10 mouse cellular contexts compared by ENCODE assay signal in the genomic region with DNA sequence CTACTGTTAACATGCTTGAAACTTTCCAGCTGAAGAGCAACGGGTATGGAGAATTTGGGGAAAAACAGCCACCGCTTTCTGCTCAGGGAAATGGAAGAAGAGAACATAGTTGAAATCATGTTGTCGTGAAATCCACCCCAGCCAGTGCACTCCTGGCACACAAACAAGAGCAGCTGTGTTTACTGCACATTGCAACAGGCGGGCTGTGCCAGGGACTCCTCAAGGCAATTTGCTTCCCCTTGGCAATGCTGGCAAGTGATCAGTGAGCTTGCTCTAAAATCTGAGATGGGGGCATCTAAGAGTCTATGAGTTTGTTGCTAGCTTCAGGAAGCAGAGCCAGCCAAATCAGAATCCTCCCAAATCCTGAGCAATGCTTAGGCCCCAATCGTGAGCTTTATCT. TPM values are rescaled to one million over a fixed set of nuclear protein-coding genes. Genes with fewer than 3 reads are reported as not detected.
DNase-seq lines count a peak whose midpoint lies in the region; ATAC-seq and TF ChIP-seq lines count a peak whose summit lies in the region.
"Had no signal": no experiment of that assay in that cellular context is flagged by ENCODE, and none has a peak within 500 bp of the region (broad histone marks: within the 10 kb centered on the region; RNA-seq: fewer than 3 reads in every experiment).

No protein-coding gene starts in this region.

- no peak overlapping the region for H3K4me2 ChIP-seq in liver, postnatal 0 days (ENCODE audit: low read depth, low read length)
- H3K4me2 ChIP-seq: liver, embryonic 13.5 days had no signal

- intact Hi-C loops in left cerebral cortex, postnatal 25 days (cut with DNase I): no loop called here

- no peak overlapping the region for H3K4me3 ChIP-seq in liver, adult 2 months (ENCODE audit: insufficient read depth, low read depth, low read length)
- no peak overlapping the region for H3K4me3 ChIP-seq in liver, postnatal 0 days (ENCODE audit: low read depth, low read length)
- H3K4me3 ChIP-seq: liver, embryonic 13.5 days had no signal

- H3K27me3 ChIP-seq in liver, adult 2 months (ENCODE audit: control insufficient read depth, insufficient read depth, low read length): no peaks in the 10 kb centered on the region
- no peaks in the 10 kb centered on the region for H3K27me3 ChIP-seq in liver, postnatal 0 days (ENCODE audit: insufficient read depth, low read length)
- H3K27me3 ChIP-seq: liver, embryonic 13.5 days had no signal

- 48% methylated on average over 5 of the region's 5 CpGs for WGBS in liver, adult 2 months
- 72% methylated on average over 5 of the region's 5 CpGs for WGBS in liver, postnatal 0 days (ENCODE audit: insufficient replicate concordance)

- H3K9ac ChIP-seq in liver, adult 2 months (ENCODE audit: low read depth, low read length): no peak overlapping the region
- H3K9ac ChIP-seq in liver, postnatal 0 days (replicated peaks): no peak overlapping the region
- H3K9ac ChIP-seq: liver, embryonic 13.5 days had no signal

- H3K36me3 ChIP-seq in liver, adult 2 months (ENCODE audit: control insufficient read depth, insufficient read depth, low read length): no peaks in the 10 kb centered on the region
- H3K36me3 ChIP-seq in liver, postnatal 0 days (replicated peaks; ENCODE audit: insufficient read depth, low read length): no peaks in the 10 kb centered on the region
- H3K36me3 ChIP-seq: liver, embryonic 13.5 days had no signal

- no peak for ATAC-seq in liver, postnatal 0 days

- TF ChIP-seq CTCF in liver, adult 2 months (IDR thresholded peaks at IDR 0.05; ENCODE audit: low read depth, low read length): no peak
- no peak for TF ChIP-seq CTCF in liver, postnatal 0 days (IDR thresholded peaks at IDR 0.05; ENCODE audit: low read depth)

- H3K4me1 ChIP-seq in liver, adult 2 months (ENCODE audit: control insufficient read depth, insufficient read depth, low read length): no peaks in the 10 kb centered on the region
- H3K4me1 ChIP-seq in liver, postnatal 0 days (ENCODE audit: insufficient read depth): no peaks in the 10 kb centered on the region

- no peaks in the 10 kb centered on the region for H3K79me2 ChIP-seq in liver, adult 2 months (ENCODE audit: control insufficient read depth, insufficient read depth, low read length)

- DNase-seq in liver, adult 2 months (ENCODE audit: extremely low read depth, low read depth, low spot score): peak; percentile 44
- DNase-seq in liver, postnatal 0 days: no peak
- DNase-seq in layer of hippocampus, adult 18-20 months (ENCODE audit: low spot score in 2 of 2): peak; percentile 58 to 74
- peak; percentile 22 to 37 for DNase-seq in left cerebral cortex, postnatal 25 days (ENCODE audit: low spot score in 2 of 2)
- peak; percentile 23 for DNase-seq in right cerebral cortex, postnatal 14 days
- no peak for DNase-seq in retina, embryonic 14.5 days (ENCODE audit: low spot score)
- no peak for DNase-seq in urinary bladder, postnatal 4 days (ENCODE audit: low spot score in 2 of 2)
- DNase-seq: adrenal gland, postnatal 25 days; liver, embryonic 13.5 days had no signal

- no peak for TF ChIP-seq POLR2A in liver, adult 2 months (IDR thresholded peaks at IDR 0.05; ENCODE audit: extremely low read depth, insufficient read depth, low read length)

- 0 out of 2 replicates have a peak, but pooled peaks cover 3% of the 10 kb centered on the region for H3K9me3 ChIP-seq in liver, postnatal 0 days (ENCODE audit: low read length)

- no peak for TF ChIP-seq EP300 in liver, postnatal 0 days (IDR thresholded peaks at IDR 0.05; ENCODE audit: low read depth)

- H3K27ac ChIP-seq in liver, adult 2 months (replicated peaks; ENCODE audit: insufficient read depth, low read depth, low read length): no peak overlapping the region
- H3K27ac ChIP-seq in liver, postnatal 0 days (ENCODE audit: low read depth): no peak overlapping the region
- H3K27ac ChIP-seq: liver, embryonic 13.5 days had no signal

RNA-seq across cellular contexts. Expression of a gene that starts 5.6 kb away (rescaled TPM):
- not detected in 2 replicates for total RNA-seq in liver, adult 2 months (2014; rRNA removed)
- not detected in 2 replicates for polyA plus RNA-seq in liver, adult 2 months (2012; rRNA removed)
- polyA plus RNA-seq in liver, postnatal 0 days (2015; fragmentation: Nextera tagmentation; extraction: Ambion mirVana): not detected in 2 replicates
- total RNA-seq in layer of hippocampus, adult 18-20 months (2021): not detected
- total RNA-seq in left cerebral cortex, postnatal 25 days (2021): not detected
- total RNA-seq: adrenal gland, postnatal 25 days had no signal

RNA-seq across cellular contexts. Expression of a gene that starts 13.3 kb away (rescaled TPM):
- 256 and 388 TPM in 2 replicates for total RNA-seq in liver, adult 2 months (2014; rRNA removed)
- polyA plus RNA-seq in liver, adult 2 months (2012; rRNA removed): 227 and 246 TPM in 2 replicates
- 5.8 and 10.0 TPM in 2 replicates for polyA plus RNA-seq in liver, postnatal 0 days (2015; fragmentation: Nextera tagmentation; extraction: Ambion mirVana)
- not detected for total RNA-seq in layer of hippocampus, adult 18-20 months (2021)
- total RNA-seq in left cerebral cortex, postnatal 25 days (2021): not detected

RNA-seq across cellular contexts. Expression of a gene that starts 25.0 kb away (rescaled TPM):
- not detected in 2 replicates for total RNA-seq in liver, adult 2 months (2014; rRNA removed)
- polyA plus RNA-seq in liver, adult 2 months (2012; rRNA removed): not detected in 2 replicates
- not detected in 2 replicates for polyA plus RNA-seq in liver, postnatal 0 days (2015; fragmentation: Nextera tagmentation; extraction: Ambion mirVana)
- total RNA-seq in layer of hippocampus, adult 18-20 months (2021): not detected
- total RNA-seq in left cerebral cortex, postnatal 25 days (2021): not detected
- total RNA-seq: adrenal gland, postnatal 25 days had no signal

RNA-seq across cellular contexts. Expression of a gene that starts 39.1 kb away (rescaled TPM):
- 204 and 223 TPM in 2 replicates for total RNA-seq in liver, adult 2 months (2014; rRNA removed)
- polyA plus RNA-seq in liver, adult 2 months (2012; rRNA removed): 74.7 and 83.9 TPM in 2 replicates
- polyA plus RNA-seq in liver, postnatal 0 days (2015; fragmentation: Nextera tagmentation; extraction: Ambion mirVana): 46.3 and 47.6 TPM in 2 replicates
- total RNA-seq in layer of hippocampus, adult 18-20 months (2021): not detected
- total RNA-seq in left cerebral cortex, postnatal 25 days (2021): not detected
- polyA plus RNA-seq: gonadal fat pad, adult 2 months had no signal

Comparison
In these comparisons a context has a peak if more than half of its experiments do, and no peak if none do; other contexts are left out.
1. DNase-seq: peak in liver, adult 2 months (single experiment), layer of hippocampus, adult 18-20 months (2 of 2), left cerebral cortex, postnatal 25 days (2 of 2) and right cerebral cortex, postnatal 14 days (single experiment); none in liver, postnatal 0 days (single experiment), retina, embryonic 14.5 days (single experiment) and urinary bladder, postnatal 4 days (0 of 2).
2. RNA of a gene that starts 13.3 kb away (total RNA-seq): 256 to 388 TPM in liver, adult 2 months; not detected in layer of hippocampus, adult 18-20 months and not detected in left cerebral cortex, postnatal 25 days; every median in the first group is over 100 times any median in the second.